Mouse (Mus musculus) midbrain, embryonic 11.5 days (tissue): ENCODE measurements around the gene Gm28048. TPM values are rescaled to one million over a fixed set of nuclear protein-coding genes. Genes with fewer than 3 reads are reported as not detected.

ENCODE experiments used
- ATAC-seq: fragments of 200-750 bp; cut with Nextera tagmentation; 2 replicates; pipeline ENCODE4 v1.8.0; 2017; ENCODE audit warnings: moderate TSS enrichment, moderate library complexity; ENCODE audit not compliant: low FRiP score
- DNase-seq: peaks from one replicate; pipeline ENCODE4 v3.0.0; 2015; ENCODE audit warnings: low spot score; ENCODE audit errors: missing footprints
- H3K27ac ChIP-seq: fragments of 300-500 bp; sonication (generic); 2 replicates; pipeline ENCODE4 v1.5.1; 2014; ENCODE audit warnings: low read depth, low read length
- H3K27me3 ChIP-seq: fragments of 300-500 bp; sonication (generic); 2 replicates; pipeline ENCODE4 v1.6.1; 2014; ENCODE audit warnings: mild to moderate bottlenecking, low read length, moderate library complexity, mixed read lengths; ENCODE audit not compliant: control insufficient read depth, insufficient read depth
- H3K36me3 ChIP-seq: fragments of 300-500 bp; sonication (generic); 2 replicates; pipeline ENCODE4 v1.6.1; 2014; ENCODE audit warnings: mild to moderate bottlenecking, low read length, moderate library complexity, mixed read lengths; ENCODE audit not compliant: control insufficient read depth, insufficient read depth
- H3K4me1 ChIP-seq: fragments of 300-500 bp; sonication (generic); 2 replicates; pipeline ENCODE4 v1.6.1; 2014; ENCODE audit warnings: low read length; ENCODE audit not compliant: control insufficient read depth, insufficient read depth
- H3K4me2 ChIP-seq: fragments of 300-500 bp; sonication (generic); 2 replicates; pipeline ENCODE4 v1.6.1; 2014; ENCODE audit warnings: mild to moderate bottlenecking, moderate library complexity
- H3K4me3 ChIP-seq: fragments of 300-500 bp; sonication (generic); 2 replicates; pipeline ENCODE4 v1.5.1; 2014; ENCODE audit warnings: low read depth, low read length
- H3K9ac ChIP-seq: fragments of 300-500 bp; sonication (generic); 2 replicates; pipeline ENCODE4 v1.6.1; 2014; ENCODE audit warnings: low read length
- H3K9me3 ChIP-seq: fragments of 300-500 bp; sonication (generic); 2 replicates; pipeline ENCODE4 v1.6.1; 2016; ENCODE audit warnings: low read length; ENCODE audit not compliant: control insufficient read depth
- WGBS: fragments of 180-500 bp; shearing (Covaris S2); extraction: QIAGEN DNeasy Blood & Tissue Kit; methylation state at CpG from one replicate; pipeline ENCODE4 v1.1.7; 2014; 5-methylcytosine and 5-hydroxymethylcytosine counted together
- polyA plus RNA-seq: library from polyadenylated mRNA; unstranded; fragments of >200 nt; fragmentation: Nextera tagmentation; extraction: Ambion mirVana; gene quantifications from 2 replicates; pipeline ENCODE4 v1.2.1, GENCODE M21; 2014

The Gm28048 gene
- polyA plus RNA-seq, 1 experiment from 2014 or later: 5.6 TPM

DNA sequence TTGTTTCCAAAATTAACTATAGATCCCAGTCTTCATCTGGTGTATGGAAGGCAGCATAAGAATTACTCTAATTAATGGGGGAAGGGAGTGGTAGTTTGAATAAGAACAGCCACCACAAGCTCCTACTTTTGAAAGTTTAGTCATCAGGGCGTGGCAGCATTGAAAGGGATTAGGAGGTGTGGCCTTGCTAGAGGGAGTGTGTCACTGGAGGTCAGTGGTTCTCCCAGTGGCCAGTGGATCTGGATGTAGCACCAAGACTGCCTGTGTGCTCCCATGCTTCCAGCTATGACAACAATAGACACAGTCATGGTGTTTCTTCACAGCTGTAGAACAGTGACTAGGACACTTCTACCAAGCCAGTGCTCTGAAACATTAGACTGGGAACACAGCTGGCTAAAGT lies 32.8 kb downstream of the Gm28048 start:
- no peaks in the 10 kb centered on the region for H3K27me3 ChIP-seq
- H3K9me3 ChIP-seq: no peaks in the 10 kb centered on the region
- H3K4me3 ChIP-seq: no peak overlapping the region
- no peaks in the 10 kb centered on the region for H3K36me3 ChIP-seq
- H3K4me2 ChIP-seq: no peak overlapping the region
- DNase-seq: no peak
- no peak overlapping the region for H3K27ac ChIP-seq
- 100% methylated on average over 1 of the region's 1 CpGs for WGBS
- ATAC-seq: no peak
- H3K9ac ChIP-seq: no peak overlapping the region
- no peaks in the 10 kb centered on the region for H3K4me1 ChIP-seq

DNA sequence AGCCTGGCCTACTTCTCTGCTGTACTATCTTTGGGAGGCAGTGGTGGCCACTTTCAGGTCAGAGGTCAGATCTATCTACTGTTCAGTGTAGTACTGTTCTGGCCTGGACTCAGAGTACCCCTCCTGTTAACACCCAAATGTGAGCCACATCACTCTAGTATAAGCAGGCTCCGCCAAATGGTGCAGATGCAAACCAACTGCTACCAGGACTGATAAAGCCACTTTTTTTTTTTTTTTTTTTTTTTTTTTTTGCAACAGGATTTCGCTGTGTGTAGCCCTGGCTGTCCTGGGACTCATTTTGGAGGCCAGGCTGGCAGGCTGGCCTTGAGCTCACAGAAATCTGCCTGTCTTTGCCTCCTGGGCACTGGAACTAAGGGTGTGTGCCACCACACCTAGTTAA lies 42.9 kb downstream of the Gm28048 start:
- 86% methylated on average over 2 of the region's 2 CpGs for WGBS
- no peaks in the 10 kb centered on the region for H3K4me1 ChIP-seq
- no peaks in the 10 kb centered on the region for H3K9me3 ChIP-seq
- DNase-seq: no peak
- H3K27me3 ChIP-seq: no peaks in the 10 kb centered on the region
- no peak overlapping the region for H3K4me3 ChIP-seq
- no peak overlapping the region for H3K4me2 ChIP-seq
- ATAC-seq: no peak
- no peaks in the 10 kb centered on the region for H3K36me3 ChIP-seq
- no peak overlapping the region for H3K27ac ChIP-seq
- H3K9ac ChIP-seq: no peak overlapping the region

DNA sequence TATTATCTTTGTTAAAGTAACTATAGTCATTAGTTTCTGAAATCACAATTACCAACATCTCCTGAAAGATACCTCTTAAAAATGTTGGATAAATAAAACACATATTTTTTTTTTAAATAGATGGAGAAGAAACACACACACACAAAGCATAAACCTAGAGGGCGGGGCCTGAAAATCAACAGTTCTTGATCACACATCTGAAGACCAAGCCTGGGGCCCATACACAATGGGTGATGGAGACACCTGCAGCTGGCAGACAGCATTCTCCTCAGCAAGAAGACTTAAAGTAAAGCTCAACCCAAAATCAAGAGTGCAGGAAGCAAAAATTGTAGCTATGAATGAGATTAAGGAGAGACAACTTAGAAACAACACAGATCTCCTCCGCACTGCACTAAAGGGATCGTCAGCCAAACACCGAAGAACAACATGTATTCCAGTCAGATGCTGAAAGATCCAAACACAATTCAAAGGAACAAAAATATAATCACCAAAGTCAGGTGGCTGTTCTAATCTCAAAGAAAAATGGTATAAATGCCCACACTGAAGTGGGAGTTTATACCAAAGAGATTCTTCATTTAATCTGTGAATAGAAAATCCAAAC lies 44.1 kb downstream of the Gm28048 start:
- no peaks in the 10 kb centered on the region for H3K9me3 ChIP-seq
- no peak overlapping the region for H3K27ac ChIP-seq
- H3K4me3 ChIP-seq: no peak overlapping the region
- ATAC-seq: no peak
- no peaks in the 10 kb centered on the region for H3K36me3 ChIP-seq
- H3K27me3 ChIP-seq: no peaks in the 10 kb centered on the region
- WGBS: 94% methylated on average over 4 of the region's 4 CpGs
- H3K9ac ChIP-seq: no peak overlapping the region
- no peaks in the 10 kb centered on the region for H3K4me1 ChIP-seq
- DNase-seq: no peak
- H3K4me2 ChIP-seq: no peak overlapping the region

DNA sequence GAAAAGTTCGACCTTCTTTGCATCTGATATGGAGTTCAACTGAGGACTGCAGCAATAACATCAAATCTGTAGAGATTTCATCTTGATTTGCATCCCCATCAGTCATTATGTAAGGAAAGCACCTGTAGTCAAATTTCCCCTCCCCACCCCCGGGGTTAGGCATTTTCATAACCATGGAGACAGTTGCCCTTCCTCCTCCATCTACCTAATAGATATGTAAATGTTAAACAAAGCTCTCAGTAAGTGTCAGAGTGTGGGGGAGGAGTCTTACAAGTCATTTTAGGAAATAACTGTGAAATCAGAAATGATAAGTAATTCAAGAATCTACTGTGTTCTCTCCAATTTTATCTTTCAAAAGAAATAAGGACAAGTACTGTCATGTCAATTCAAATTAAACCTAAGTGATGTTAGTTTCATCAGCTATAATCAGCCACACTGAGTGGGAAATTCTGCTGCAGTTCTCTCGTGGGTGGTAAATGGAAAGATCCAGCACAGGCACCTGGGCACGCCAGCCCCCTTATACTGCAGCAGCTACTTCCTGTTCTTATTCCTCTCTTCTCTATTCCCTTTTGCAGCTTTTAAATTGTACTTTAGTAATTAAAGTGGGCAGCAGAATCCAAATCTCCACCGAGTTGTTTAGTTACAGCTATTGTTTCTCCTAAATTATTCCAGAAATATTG lies 45.3 kb downstream of the Gm28048 start:
- H3K27ac ChIP-seq: no peak overlapping the region
- no peak overlapping the region for H3K4me2 ChIP-seq
- H3K4me1 ChIP-seq: no peaks in the 10 kb centered on the region
- H3K36me3 ChIP-seq: no peaks in the 10 kb centered on the region
- no peak overlapping the region for H3K4me3 ChIP-seq
- no peak for DNase-seq
- H3K9ac ChIP-seq: no peak overlapping the region
- H3K9me3 ChIP-seq: no peaks in the 10 kb centered on the region
- no peaks in the 10 kb centered on the region for H3K27me3 ChIP-seq
- no peak for ATAC-seq
- WGBS: 74% methylated on average over 5 of the region's 5 CpGs

DNA sequence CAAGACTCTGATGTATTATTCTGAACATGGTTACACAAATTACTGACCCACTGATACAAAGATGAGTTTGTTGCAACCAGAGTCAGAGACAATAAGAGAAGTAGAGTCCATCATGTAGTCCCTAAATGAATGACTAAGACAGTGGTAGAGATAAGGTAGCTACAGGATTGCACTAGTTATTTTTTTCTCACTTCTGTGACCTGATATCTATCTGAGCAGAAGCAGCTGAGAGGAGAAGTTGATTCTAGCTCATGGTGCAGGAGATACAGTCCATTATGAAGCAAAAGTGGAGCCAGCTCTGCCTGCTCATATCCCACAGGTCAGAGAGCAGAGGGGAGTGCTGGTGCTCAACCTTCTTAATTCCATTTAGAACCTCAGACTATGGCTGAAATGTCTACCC lies 49.7 kb downstream of the Gm28048 start:
- Histone ChIP-seq H3K27ac (no peak overlapping the region), H3K36me3 (no peaks in the 10 kb centered on the region), H3K4me2 (no peak overlapping the region), H3K4me3 (no peak overlapping the region), H3K9me3 (no peaks in the 10 kb centered on the region), H3K27me3 (no peaks in the 10 kb centered on the region), H3K4me1 (no peaks in the 10 kb centered on the region), H3K9ac (no peak overlapping the region)
- DNase-seq: no peak
- ATAC-seq: no peak

DNA sequence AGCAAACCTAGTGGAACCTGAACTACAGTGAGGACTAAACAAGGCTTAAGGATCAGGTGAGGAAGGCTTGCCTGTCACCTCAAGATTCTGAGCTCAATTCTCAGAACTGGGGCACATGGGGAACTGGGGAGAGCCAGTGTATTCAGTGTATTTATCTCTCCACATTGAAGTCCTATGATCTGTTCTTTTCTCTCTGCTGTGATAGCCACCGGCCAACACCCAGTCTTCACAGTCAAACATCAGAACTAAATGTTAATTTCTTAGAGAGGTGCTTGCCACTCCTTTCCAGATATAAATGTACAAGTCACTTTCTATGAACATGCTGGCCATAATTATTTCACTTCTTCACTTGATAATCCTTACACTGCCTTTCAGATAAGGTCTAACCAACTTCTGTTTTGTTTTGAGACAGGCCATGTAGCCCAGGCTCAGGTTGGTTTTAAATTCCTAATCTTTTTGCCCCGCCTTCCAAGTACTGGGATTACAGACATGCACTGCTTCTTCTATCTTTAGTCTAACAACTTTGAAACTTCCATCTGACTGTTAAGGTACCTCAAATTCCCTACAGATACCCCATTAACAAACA lies 50.5 kb downstream of the Gm28048 start:
- DNase-seq (no peak), ATAC-seq (no peak)
- WGBS: 99% methylated on average over 2 of the region's 2 CpGs
- no peak overlapping the region for H3K4me2 ChIP-seq
- H3K27ac ChIP-seq: no peak overlapping the region
- H3K36me3 ChIP-seq: no peaks in the 10 kb centered on the region
- no peaks in the 10 kb centered on the region for H3K4me1 ChIP-seq
- H3K4me3 ChIP-seq: no peak overlapping the region
- no peak overlapping the region for H3K9ac ChIP-seq
- no peaks in the 10 kb centered on the region for H3K9me3 ChIP-seq
- H3K27me3 ChIP-seq: no peaks in the 10 kb centered on the region

DNA sequence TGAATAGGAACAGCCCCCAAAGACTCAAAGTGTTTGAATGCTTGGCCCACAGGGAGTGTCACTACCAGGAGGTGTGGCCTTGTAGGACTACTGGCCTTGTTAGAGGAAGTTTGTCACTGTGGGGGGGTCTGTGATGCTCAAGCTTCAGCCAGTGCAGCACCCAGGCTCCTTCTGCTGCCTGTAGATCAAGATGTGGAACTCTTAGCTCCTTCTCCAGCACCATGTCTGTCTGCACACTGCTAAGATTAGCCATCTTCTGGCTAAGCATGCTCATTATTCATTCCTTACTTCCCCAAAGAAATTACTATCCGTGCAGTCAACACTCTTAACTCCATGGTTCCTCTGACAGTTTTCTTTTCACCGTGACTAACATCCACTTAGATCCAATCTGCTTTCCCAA lies 51.8 kb downstream of the Gm28048 start:
- Histone ChIP-seq H3K9ac (no peak overlapping the region), H3K9me3 (no peaks in the 10 kb centered on the region), H3K36me3 (no peaks in the 10 kb centered on the region), H3K27ac (no peak overlapping the region), H3K4me3 (no peak overlapping the region), H3K4me1 (no peaks in the 10 kb centered on the region), H3K27me3 (no peaks in the 10 kb centered on the region), H3K4me2 (no peak overlapping the region)
- ATAC-seq (no peak), DNase-seq (no peak)
- 78% methylated on average over 2 of the region's 2 CpGs for WGBS

DNA sequence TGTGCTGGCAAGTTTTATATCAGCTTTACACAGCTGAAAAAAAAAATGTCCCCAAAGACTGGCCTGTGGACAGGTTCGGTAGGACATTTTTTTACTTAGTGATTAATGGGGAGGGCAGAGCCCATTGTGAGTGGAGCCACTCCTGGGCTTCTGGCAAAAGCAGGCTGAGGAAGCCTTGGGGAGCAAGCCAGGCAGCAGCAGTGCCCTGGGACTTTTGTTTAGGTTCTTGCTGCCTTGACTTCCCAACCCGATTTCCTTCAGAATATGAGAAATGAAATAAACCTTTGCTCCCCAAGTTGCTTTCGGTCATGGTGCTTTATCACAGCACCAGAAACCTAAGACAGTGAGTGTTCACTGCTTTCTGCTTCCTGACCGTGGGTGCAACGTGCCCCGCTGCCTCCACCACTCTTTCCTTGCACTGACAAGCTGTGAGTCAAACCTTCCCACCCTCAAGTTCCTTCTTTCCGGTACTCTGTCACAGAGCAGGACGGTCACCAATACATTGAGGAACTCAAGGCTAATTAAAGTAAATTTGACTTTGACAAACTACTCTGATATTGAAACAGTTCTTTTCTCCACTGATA lies 53.2 kb downstream of the Gm28048 start:
- H3K9ac ChIP-seq: no peak overlapping the region
- no peaks in the 10 kb centered on the region for H3K9me3 ChIP-seq
- no peak for DNase-seq
- no peak overlapping the region for H3K4me3 ChIP-seq
- no peak overlapping the region for H3K4me2 ChIP-seq
- no peaks in the 10 kb centered on the region for H3K27me3 ChIP-seq
- H3K4me1 ChIP-seq: no peaks in the 10 kb centered on the region
- ATAC-seq: no peak
- no peaks in the 10 kb centered on the region for H3K36me3 ChIP-seq
- 87% methylated on average over 8 of the region's 8 CpGs for WGBS
- no peak overlapping the region for H3K27ac ChIP-seq

DNA sequence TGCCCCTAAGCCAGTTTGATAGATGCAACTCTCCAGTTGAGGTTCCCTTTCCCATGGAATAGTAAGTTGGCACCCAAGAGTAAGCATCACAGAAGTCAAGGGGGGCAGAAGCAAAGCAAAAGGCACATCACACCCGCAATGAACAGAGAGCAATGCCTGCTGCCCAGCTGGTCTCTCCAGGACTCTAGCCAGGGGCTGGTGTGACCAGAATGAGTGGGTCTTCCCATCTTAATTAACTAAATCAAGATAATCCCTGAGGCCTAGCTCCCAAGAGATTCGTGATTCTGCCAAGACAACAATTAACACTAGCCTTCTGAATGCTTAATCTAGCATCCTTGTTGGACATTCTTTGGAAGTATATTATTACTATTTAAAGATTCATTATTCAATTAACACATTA lies 58.3 kb downstream of the Gm28048 start:
- no peak for ATAC-seq
- Histone ChIP-seq H3K27ac (no peak overlapping the region), H3K4me3 (no peak overlapping the region), H3K4me1 (no peaks in the 10 kb centered on the region), H3K4me2 (no peak overlapping the region), H3K27me3 (no peaks in the 10 kb centered on the region), H3K9ac (no peak overlapping the region), H3K9me3 (no peaks in the 10 kb centered on the region), H3K36me3 (no peaks in the 10 kb centered on the region)
- 74% methylated on average over 2 of the region's 2 CpGs for WGBS
- DNase-seq: no peak
